Mouse (Mus musculus) kidney, embryonic 16.5 days (tissue): ENCODE results near the gene Gm45837. TPM values are rescaled to one million over a fixed set of nuclear protein-coding genes. Genes with fewer than 3 reads are reported as not detected.
A peak's percentile ranks its signal among the peaks of the same experiment; 100 is the strongest.
"Not testable (repeated sequence)": the region's sequence is repeated elsewhere in the genome, so short reads cannot be mapped to it uniquely, and the experiment has no call there.

Experiments used
- ATAC-seq: fragments of 200-750 bp; cut with Nextera tagmentation; 2 replicates; pipeline ENCODE4 v1.8.0; 2017; ENCODE audit warnings: moderate TSS enrichment; ENCODE audit not compliant: low FRiP score, low TSS enrichment
- H3K27ac ChIP-seq: fragments of 300-500 bp; sonication (generic); 2 replicates; pipeline ENCODE4 v1.5.1; 2014; ENCODE audit warnings: low read length
- H3K27me3 ChIP-seq: fragments of 300-500 bp; sonication (generic); 2 replicates; pipeline ENCODE4 v1.6.1; 2014; ENCODE audit warnings: low read length, control low read depth, mixed read lengths; ENCODE audit not compliant: insufficient read depth
- H3K36me3 ChIP-seq: fragments of 300-500 bp; sonication (generic); 2 replicates; pipeline ENCODE4 v1.6.1; 2014; ENCODE audit warnings: low read length, control low read depth, mixed read lengths; ENCODE audit not compliant: insufficient read depth
- H3K4me1 ChIP-seq: fragments of 300-500 bp; sonication (generic); 2 replicates; pipeline ENCODE4 v1.6.1; 2014; ENCODE audit warnings: low read length, control low read depth, mixed read lengths; ENCODE audit not compliant: insufficient read depth
- H3K4me2 ChIP-seq: fragments of 300-500 bp; sonication (generic); replicated peaks from 2 replicates; pipeline ENCODE4 v1.6.1; 2014; ENCODE audit warnings: low read depth, low read length
- H3K4me3 ChIP-seq: fragments of 300-500 bp; sonication (generic); 2 replicates; pipeline ENCODE4 v1.5.1; 2014; ENCODE audit warnings: mild to moderate bottlenecking, low read length
- H3K9ac ChIP-seq: fragments of 300-500 bp; sonication (generic); replicated peaks from 2 replicates; pipeline ENCODE4 v1.6.1; 2014; ENCODE audit warnings: low read length
- H3K9me3 ChIP-seq: fragments of 300-500 bp; sonication (generic); 2 replicates; pipeline ENCODE4 v1.6.1; 2016; ENCODE audit warnings: low read length, control low read depth
- WGBS: fragments of 180-500 bp; shearing (Covaris S2); extraction: QIAGEN DNeasy Blood & Tissue Kit; methylation state at CpG from one replicate; pipeline ENCODE4 v1.1.7; 2014; 5-methylcytosine and 5-hydroxymethylcytosine counted together
- microRNA counts: library from miRNA; unstranded; fragments of <30 nt; microRNA quantifications from one replicate; lab custom pipeline; 2016
- microRNA-seq: library from miRNA; unstranded; fragments of <30 nt; microRNA quantifications from one replicate; pipeline ENCODE4, GENCODE M21; 2016
- polyA plus RNA-seq: library from polyadenylated mRNA; unstranded; fragments of >200 nt; fragmentation: Nextera tagmentation; extraction: Ambion mirVana; gene quantifications from 2 replicates; pipeline ENCODE4 v1.2.1, GENCODE M21; 2015

Gm45837 gene
- polyA plus RNA-seq, 1 experiment from 2014 or later = not detected

DNA sequence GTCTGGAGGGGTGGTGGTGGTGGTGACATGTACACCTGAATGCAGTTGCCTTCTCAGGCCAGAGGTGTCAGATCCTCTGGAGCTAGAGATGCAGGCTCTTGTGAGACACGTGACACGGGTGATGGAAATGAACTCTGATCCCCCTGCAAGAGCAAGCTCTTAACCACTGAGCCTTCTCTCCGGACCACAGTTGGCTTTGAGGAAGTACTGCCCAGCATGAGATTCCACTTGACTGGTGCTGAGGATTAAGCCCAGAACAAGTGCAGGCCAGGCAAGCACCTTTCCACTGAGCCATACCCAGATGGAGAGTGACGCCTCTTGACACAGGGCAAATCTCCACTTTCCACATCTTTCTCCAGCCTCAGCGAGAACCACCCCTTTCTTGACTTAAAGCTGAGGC is 148.7 kb downstream of the Gm45837 start:
- WGBS = 74% methylated on average over 5 of the region's 5 CpGs
- not testable (repeated sequence) for H3K4me2 ChIP-seq, H3K27me3 ChIP-seq, H3K4me1 ChIP-seq, H3K9me3 ChIP-seq, H3K4me3 ChIP-seq, H3K36me3 ChIP-seq, ATAC-seq, H3K27ac ChIP-seq, H3K9ac ChIP-seq

MicroRNAs encoded within 50 kb of the gene (microRNA counts, 519-probe panel; counts per million panel counts)
- microRNA mmu-miR-139-3p (lab: Ali Mortazavi, UCI) (104 counts per million, percentile 35 among the panel's probes with 10 or more counts), microRNA mmu-miR-139-5p (lab: Ali Mortazavi, UCI) (2,677 counts per million, percentile 65 among the panel's probes with 10 or more counts)

Small RNAs within 50 kb of the gene (microRNA-seq; reads per million reads assigned to microRNA genes)
- 4,581 reads per million, percentile 92 among the genes with 10 or more reads in this experiment for gene Mir139

Other genes with a start within 250 kb of the Gm45837 start
- 23.7 TPM in 2 replicates for gene Atg16l2, start 108.6 kb upstream of the Gm45837 start, polyA plus RNA-seq
- gene Stard10, start 93.8 kb upstream of the Gm45837 start, polyA plus RNA-seq = 57.7 and 66.8 TPM in 2 replicates
- gene Arap1, start 62.8 kb upstream of the Gm45837 start, polyA plus RNA-seq = 106 and 112 TPM in 2 replicates
- gene Pde2a, start 10.8 kb downstream of the Gm45837 start, polyA plus RNA-seq = 31.6 and 46.5 TPM in 2 replicates
- not detected in 2 replicates for gene Art2b, start 174.7 kb downstream of the Gm45837 start, polyA plus RNA-seq